Mouse (Mus musculus): Measurements from ENCODE around the gene Rd3l. TPM values are rescaled to one million over a fixed set of nuclear protein-coding genes. Genes with fewer than 3 reads are reported as not detected.

The Rd3l gene
- total RNA-seq (2012; rRNA removed) (0.08 TPM in 1 of 2 replicates, not detected in the other), polyA plus RNA-seq (2012; ENCODE audit: insufficient read depth in 1 of 2, insufficient read length in 2 of 2, low read depth in 1 of 2, low replicate concordance in 2 of 2, missing spikeins in 1 of 2) (not detected)

DNA sequence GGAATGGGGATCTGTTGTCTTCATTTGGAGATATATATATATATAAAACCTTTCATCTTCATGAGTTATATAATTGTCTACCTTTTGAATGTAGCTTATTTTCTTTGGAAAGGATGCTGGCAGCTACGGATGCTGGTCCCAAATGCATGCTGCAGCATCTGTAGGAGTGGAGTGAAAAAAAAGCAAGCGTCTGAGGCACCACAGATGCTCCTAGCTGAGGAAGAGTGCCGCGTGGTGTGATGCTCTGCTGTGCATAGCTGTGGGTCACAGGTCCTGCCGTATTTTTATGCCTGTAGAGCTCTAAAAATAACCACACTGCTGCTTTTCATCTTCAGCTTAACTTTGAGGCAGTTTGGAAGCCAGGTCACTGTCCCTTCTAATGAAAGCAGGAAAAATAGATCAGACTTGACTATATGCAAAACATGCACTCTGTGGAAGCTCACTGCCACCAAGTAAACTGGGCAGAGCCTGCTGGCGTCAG is at the start of gene Rd3l:
TSS of gene Rd3l (minus strand) at position 431 of the 481 bp plus-strand sequence.
- DNase-seq (ENCODE audit: low read depth, low spot score): no peak
- Histone ChIP-seq H3K36me3 (ENCODE audit: control insufficient read depth in 1 of 2, insufficient read depth in 2 of 2, low read length in 2 of 2) (peaks cover 0 to 4% of the 10 kb centered on the region in 2 experiments; a peak in 1 of 4 replicates), H3K4me3 (ENCODE audit: control insufficient read depth in 1 of 2, insufficient read depth in 1 of 2, low read depth in 2 of 2, low read length in 2 of 2) (no peak within 1 kb of the TSS), H3K4me1 (ENCODE audit: control insufficient read depth in 1 of 2, insufficient read depth in 2 of 2, low read length in 2 of 2) (peaks cover 0 to 4% of the 10 kb centered on the region in 2 experiments; a peak in 1 of 4 replicates), H3K9ac (ENCODE audit: control insufficient read depth, low read depth, low read length, poor library complexity, severe bottlenecking) (no peak within 1 kb of the TSS), H3K27ac (ENCODE audit: control insufficient read depth, low read depth, low read length) (no peak within 1 kb of the TSS), H3K79me2 (ENCODE audit: control insufficient read depth, insufficient read depth, low read length, poor library complexity) (peaks cover 36% of the 10 kb centered on the region), H3K9me3 (replicated peaks; ENCODE audit: insufficient read depth, low read length) (no peaks in the 10 kb centered on the region; the same call in 1 of the 2 replicates), H3K27me3 (ENCODE audit: control insufficient read depth in 1 of 2, insufficient read depth in 2 of 2, low read length in 2 of 2) (no peaks in the 10 kb centered on the region)
- TF ChIP-seq MEF2A (IDR thresholded peaks at IDR 0.05; ENCODE audit: extremely low read depth, insufficient replicate concordance, low read depth, low read length, poor library complexity, severe bottlenecking): no peak
- no peak for TF ChIP-seq ZC3H11A (IDR thresholded peaks at IDR 0.05; ENCODE audit: low read depth, low read length)

- TF ChIP-seq CTCF (IDR thresholded peaks at IDR 0.05 in 2 of 3, conservative IDR thresholded peaks at IDR 0.05 in 1 of 3; ENCODE audit: control insufficient read depth in 1 of 3, insufficient read depth in 1 of 3, low read depth in 2 of 3, low read length in 3 of 3, poor library complexity in 1 of 3, severe bottlenecking in 1 of 3) (no peak), MYC (IDR thresholded peaks at IDR 0.05; ENCODE audit: low read depth, low read length) (no peak), MXI1 (IDR thresholded peaks at IDR 0.05; ENCODE audit: low read depth, low read length) (no peak), ZMIZ1 (IDR thresholded peaks at IDR 0.05; ENCODE audit: low read depth, low read length) (no peak), TAL1 (IDR thresholded peaks at IDR 0.05; ENCODE audit: low read length) (no peak), MAZ (IDR thresholded peaks at IDR 0.05; ENCODE audit: low read depth, low read length) (no peak), ZNF384 (IDR thresholded peaks at IDR 0.05; ENCODE audit: low read depth, low read length) (no peak), ZC3H11A (IDR thresholded peaks at IDR 0.05; ENCODE audit: low read depth, low read length) (no peak), RAD21 (IDR thresholded peaks at IDR 0.05; ENCODE audit: low read depth, low read length) (no peak), BHLHE40 (IDR thresholded peaks at IDR 0.05; ENCODE audit: borderline replicate concordance, low read depth, low read length) (no peak), E2F4 (IDR thresholded peaks at IDR 0.05; ENCODE audit: borderline replicate concordance, low read depth, low read length) (no peak), NELFE (IDR thresholded peaks at IDR 0.05; ENCODE audit: low read depth, low read length) (no peak), RCOR1 (IDR thresholded peaks at IDR 0.05; ENCODE audit: low read depth, low read length) (no peak), SIN3A (IDR thresholded peaks at IDR 0.05; ENCODE audit: low read length) (no peak), TBP (IDR thresholded peaks at IDR 0.05; ENCODE audit: low read depth, low read length) (no peak), MEF2A (IDR thresholded peaks at IDR 0.05; ENCODE audit: extremely low read depth, insufficient replicate concordance, low read depth, low read length, poor library complexity, severe bottlenecking) (no peak), TCF12 (IDR thresholded peaks at IDR 0.05; ENCODE audit: low read depth, low read length) (no peak), ETS1 (IDR thresholded peaks at IDR 0.05; ENCODE audit: low read depth, low read length) (no peak), ZKSCAN1 (IDR thresholded peaks at IDR 0.05; ENCODE audit: low read depth, low read length) (no peak), NRF1 (IDR thresholded peaks at IDR 0.05; ENCODE audit: insufficient read depth, low read depth, low read length, poor library complexity, severe bottlenecking) (no peak)
- Histone ChIP-seq H3K9me3 (replicated peaks; ENCODE audit: insufficient read depth, low read length) (peaks cover 8% of the 10 kb centered on the region), H3K79me2 (ENCODE audit: control insufficient read depth, insufficient read depth, low read length, poor library complexity) (no peaks in the 10 kb centered on the region), H3K9ac (ENCODE audit: control insufficient read depth, low read depth, low read length, poor library complexity, severe bottlenecking) (no peak overlapping the region), H3K4me3 (ENCODE audit: control insufficient read depth in 1 of 2, insufficient read depth in 1 of 2, low read depth in 2 of 2, low read length in 2 of 2) (no peak overlapping the region), H3K27ac (ENCODE audit: control insufficient read depth, low read depth, low read length) (no peak overlapping the region), H3K4me1 (ENCODE audit: control insufficient read depth in 1 of 2, insufficient read depth in 2 of 2, low read length in 2 of 2) (no peaks in the 10 kb centered on the region), H3K27me3 (ENCODE audit: control insufficient read depth in 1 of 2, insufficient read depth in 2 of 2, low read length in 2 of 2) (no peaks in the 10 kb centered on the region), H3K36me3 (ENCODE audit: control insufficient read depth in 1 of 2, insufficient read depth in 2 of 2, low read length in 2 of 2) (no peaks in the 10 kb centered on the region)
- DNase-seq (ENCODE audit: low read depth, low spot score): no peak
Measured at GRCm38 (mm10) chr12:112027408-112027807, 46.3 kb upstream of the Rd3l start.
